ENCODE assay signal across 26 mouse cellular contexts in genomic region chr4:119590027-119590426, GRCm38 (mm10). TPM values are rescaled to one million over a fixed set of nuclear protein-coding genes. Genes with fewer than 3 reads are reported as not detected.
"Had no signal": no experiment of that assay in that cellular context is flagged by ENCODE, and none has a peak within 500 bp of the region (broad histone marks: within the 10 kb centered on the region; RNA-seq: fewer than 3 reads in every experiment).

No protein-coding gene starts in this region.

- H3K27ac ChIP-seq: heart, adult 2 months; hindbrain, embryonic 10.5 days; hindbrain, embryonic 12.5 days; hindbrain, embryonic 14.5 days; kidney, embryonic 15.5 days; kidney, postnatal 0 days; layer of hippocampus, adult 2 months; left cerebral cortex, adult 2 months; limb, embryonic 10.5 days; limb, embryonic 12.5 days; liver, embryonic 13.5 days; liver, embryonic 15.5 days had no signal

- H3K4me2 ChIP-seq: heart, embryonic 12.5 days; hindbrain, embryonic 12.5 days; hindbrain, embryonic 14.5 days; kidney, embryonic 15.5 days; limb, embryonic 12.5 days; liver, embryonic 11.5 days; liver, embryonic 13.5 days; liver, embryonic 15.5 days had no signal

- H3K27me3 ChIP-seq: heart, embryonic 12.5 days; hindbrain, embryonic 12.5 days; kidney, embryonic 15.5 days; limb, embryonic 12.5 days; liver, embryonic 13.5 days; liver, embryonic 15.5 days had no signal

- DNase-seq: forebrain, postnatal 0 days; gastrocnemius, postnatal 14 days; gastrocnemius, postnatal 36 days; heart, adult 11 months; heart, adult 2 months; heart, postnatal 10 days; heart, postnatal 4 days; liver; liver, embryonic 13.5 days had no signal

- ATAC-seq: forebrain, postnatal 0 days; hindbrain, embryonic 16.5 days; inflammation-experienced regulatory T-cells, adult 6 months had no signal

- H3K4me3 ChIP-seq: heart, adult 2 months; heart, embryonic 12.5 days; hindbrain, embryonic 10.5 days; hindbrain, embryonic 12.5 days; kidney, embryonic 15.5 days; layer of hippocampus, adult 2 months; left cerebral cortex, adult 2 months; limb, embryonic 10.5 days; limb, embryonic 12.5 days; liver, embryonic 13.5 days; liver, embryonic 15.5 days had no signal

- H3K4me1 ChIP-seq: limb, embryonic 10.5 days; limb, embryonic 12.5 days; liver, embryonic 13.5 days; liver, embryonic 15.5 days had no signal

- H3K9ac ChIP-seq: forebrain, postnatal 0 days; heart, embryonic 12.5 days; hindbrain, embryonic 12.5 days; hindbrain, embryonic 14.5 days; kidney, embryonic 15.5 days; limb, embryonic 12.5 days; liver, embryonic 13.5 days; liver, embryonic 15.5 days had no signal

- H3K9me3 ChIP-seq: heart, embryonic 12.5 days; hindbrain, embryonic 10.5 days; hindbrain, embryonic 12.5 days; kidney, embryonic 15.5 days; limb, embryonic 10.5 days; liver, embryonic 13.5 days; liver, embryonic 15.5 days had no signal

RNA-seq across cellular contexts. Expression of gene Guca2a, which starts 47.5 kb away (rescaled TPM):
- polyA plus RNA-seq: forebrain, postnatal 0 days; frontal cortex, adult 2 months; heart, embryonic 12.5 days; heart, embryonic 14.5 days; hindbrain, embryonic 10.5 days; hindbrain, embryonic 12.5 days; hindbrain, embryonic 14.5 days; hindbrain, embryonic 16.5 days; inflammation-experienced regulatory T-cells, adult 6 months; limb, embryonic 10.5 days; limb, embryonic 12.5 days; limb, embryonic 14.5 days; liver, embryonic 13.5 days; liver, embryonic 15.5 days had no signal
